Mouse (Mus musculus) neural tube, embryonic 11.5 days (tissue): ENCODE measurements around the gene Mttp. TPM values are rescaled to one million over a fixed set of nuclear protein-coding genes. Genes with fewer than 3 reads are reported as not detected.
"Not testable (repeated sequence)": the region's sequence is repeated elsewhere in the genome, so short reads cannot be mapped to it uniquely, and the experiment has no call there.

Experiments used
- ATAC-seq: fragments of 200-750 bp; cut with Nextera tagmentation; 2 replicates; pipeline ENCODE4 v1.8.0; 2017; ENCODE audit warnings: moderate number of reproducible peaks, mild to moderate bottlenecking, moderate TSS enrichment, moderate library complexity; ENCODE audit not compliant: insufficient read depth, low FRiP score, low TSS enrichment
- DNase-seq: peaks from one replicate; pipeline ENCODE4 v3.0.0-alpha.2; 2015; ENCODE audit warnings: low spot score
- H3K27ac ChIP-seq: fragments of 300-500 bp; sonication (generic); 2 replicates; pipeline ENCODE4 v1.5.1; 2014; ENCODE audit warnings: low read depth, mild to moderate bottlenecking, low read length
- H3K27me3 ChIP-seq: fragments of 300-500 bp; sonication (generic); 2 replicates; pipeline ENCODE4 v1.6.1; 2014; ENCODE audit warnings: mild to moderate bottlenecking, low read length, mixed read lengths; ENCODE audit not compliant: control insufficient read depth, insufficient read depth
- H3K36me3 ChIP-seq: fragments of 300-500 bp; sonication (generic); 2 replicates; pipeline ENCODE4 v1.6.1; 2014; ENCODE audit warnings: mild to moderate bottlenecking, low read length, moderate library complexity, mixed read lengths; ENCODE audit not compliant: control insufficient read depth, insufficient read depth
- H3K4me1 ChIP-seq: fragments of 300-500 bp; sonication (generic); 2 replicates; pipeline ENCODE4 v1.6.1; 2014; ENCODE audit warnings: low read length, mixed read lengths; ENCODE audit not compliant: control insufficient read depth, insufficient read depth
- H3K4me2 ChIP-seq: fragments of 300-500 bp; sonication (generic); 2 replicates; pipeline ENCODE4 v1.6.1; 2014; ENCODE audit warnings: low read depth, mild to moderate bottlenecking, moderate library complexity
- H3K4me3 ChIP-seq: fragments of 300-500 bp; sonication (generic); 2 replicates; pipeline ENCODE4 v1.5.1; 2014; ENCODE audit warnings: low read depth, low read length
- H3K9ac ChIP-seq: fragments of 300-500 bp; sonication (generic); 2 replicates; pipeline ENCODE4 v1.6.1; 2014; ENCODE audit warnings: mild to moderate bottlenecking, low read length
- H3K9me3 ChIP-seq: fragments of 300-500 bp; sonication (generic); 2 replicates; pipeline ENCODE4 v1.6.1; 2016; ENCODE audit warnings: low read length; ENCODE audit not compliant: control insufficient read depth
- WGBS: fragments of 180-500 bp; shearing (Covaris S2); extraction: QIAGEN DNeasy Blood & Tissue Kit; methylation state at CpG from one replicate; pipeline ENCODE4 v1.1.7; 2014; 5-methylcytosine and 5-hydroxymethylcytosine counted together
- polyA plus RNA-seq: library from polyadenylated mRNA; unstranded; fragments of >200 nt; fragmentation: Nextera tagmentation; extraction: Ambion mirVana; gene quantifications from 2 replicates; pipeline ENCODE4 v1.2.1, GENCODE M21; 2014

Gene Mttp
- polyA plus RNA-seq, 1 experiment from 2014 or later: 7.8 TPM

DNA sequence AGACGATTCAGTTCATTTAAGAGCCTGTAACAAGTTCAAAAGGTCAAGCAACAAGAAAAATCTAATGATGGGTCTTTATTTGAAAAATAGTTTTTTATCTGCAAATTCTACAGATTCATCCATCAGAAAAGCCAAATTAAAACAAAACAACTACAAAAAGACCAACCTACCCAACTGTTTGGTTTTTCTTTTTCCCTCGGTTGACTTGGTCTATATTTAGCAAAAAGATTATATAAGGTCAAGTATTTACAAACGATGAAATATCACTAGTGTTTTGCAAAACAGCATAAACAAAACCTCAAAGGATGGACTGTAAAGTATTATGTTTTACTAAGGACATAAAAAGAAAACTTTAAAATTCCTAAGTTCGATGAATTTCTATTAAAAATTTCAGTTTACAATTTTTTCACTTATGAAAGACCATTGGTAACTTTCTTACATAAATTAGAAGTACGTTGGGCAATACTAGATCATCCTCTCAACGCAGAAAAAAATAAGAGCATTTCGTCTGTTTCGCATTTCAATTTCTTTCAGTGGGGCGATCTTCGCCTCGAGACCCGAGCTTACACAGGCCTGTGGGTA, 1.9 kb downstream of the Mttp start:
- Histone ChIP-seq H3K9me3 (no peaks in the 10 kb centered on the region), H3K27ac (peak overlapping the region; percentile 98), H3K4me2 (peak overlapping the region; percentile 74), H3K4me3 (peak overlapping the region; percentile 65), H3K27me3 (no peaks in the 10 kb centered on the region), H3K36me3 (no peaks in the 10 kb centered on the region), H3K4me1 (no peaks in the 10 kb centered on the region), H3K9ac (peak overlapping the region; percentile 89)
- no peak for ATAC-seq
- no peak for DNase-seq
- WGBS: 9% methylated on average over 12 of the region's 12 CpGs

- Histone ChIP-seq H3K4me3 (no peak overlapping the region), H3K9me3 (no peaks in the 10 kb centered on the region), H3K27ac (no peak overlapping the region), H3K36me3 (no peaks in the 10 kb centered on the region), H3K4me2 (peak overlapping the region; percentile 32), H3K4me1 (no peaks in the 10 kb centered on the region), H3K27me3 (no peaks in the 10 kb centered on the region), H3K9ac (no peak overlapping the region)
- WGBS: 71% methylated on average over 4 of the region's 4 CpGs
- DNase-seq: no peak
- ATAC-seq: no peak
These were observed 2.6 kb downstream of the Mttp start for GRCm38 (mm10) chr3:138142052-138142732.

- no peaks in the 10 kb centered on the region for H3K27me3 ChIP-seq
- no peak overlapping the region for H3K27ac ChIP-seq
- no peaks in the 10 kb centered on the region for H3K9me3 ChIP-seq
- no peaks in the 10 kb centered on the region for H3K36me3 ChIP-seq
- no peak for DNase-seq
- H3K4me2 ChIP-seq: no peak overlapping the region
- no peak overlapping the region for H3K9ac ChIP-seq
- no peak overlapping the region for H3K4me3 ChIP-seq
- ATAC-seq: no peak
- H3K4me1 ChIP-seq: no peaks in the 10 kb centered on the region
- WGBS: 96% methylated on average over 6 of the region's 6 CpGs
These were observed 5.1 kb downstream of the Mttp start for GRCm38 (mm10) chr3:138139663-138140062.

DNA sequence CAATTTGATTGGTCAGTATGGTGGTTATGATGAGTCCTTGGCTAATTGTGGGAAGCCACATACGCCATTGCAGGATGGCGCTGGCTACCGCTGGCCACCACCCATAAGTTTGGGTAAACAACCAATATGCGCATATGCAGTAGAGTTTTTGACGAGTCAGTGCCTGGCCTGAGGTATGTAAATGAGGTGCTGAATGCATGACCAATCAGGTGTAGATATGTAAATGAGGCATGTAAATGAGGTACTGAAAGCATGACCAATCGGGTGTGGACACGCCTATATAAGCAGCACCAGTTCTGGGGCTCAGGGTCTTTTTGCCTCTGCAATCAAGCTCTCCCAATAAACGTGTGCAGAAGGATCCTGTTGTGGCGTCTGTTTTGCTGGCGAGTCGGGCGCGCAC, 6.6 kb downstream of the Mttp start:
- H3K9me3 ChIP-seq, H3K4me2 ChIP-seq, H3K4me3 ChIP-seq, DNase-seq, H3K9ac ChIP-seq, H3K27me3 ChIP-seq, H3K27ac ChIP-seq, H3K36me3 ChIP-seq, H3K4me1 ChIP-seq: not testable (repeated sequence)
- ATAC-seq: peak; percentile 24; the same call in 1 of the 2 replicates
- 88% methylated on average over 13 of the region's 13 CpGs for WGBS

DNA sequence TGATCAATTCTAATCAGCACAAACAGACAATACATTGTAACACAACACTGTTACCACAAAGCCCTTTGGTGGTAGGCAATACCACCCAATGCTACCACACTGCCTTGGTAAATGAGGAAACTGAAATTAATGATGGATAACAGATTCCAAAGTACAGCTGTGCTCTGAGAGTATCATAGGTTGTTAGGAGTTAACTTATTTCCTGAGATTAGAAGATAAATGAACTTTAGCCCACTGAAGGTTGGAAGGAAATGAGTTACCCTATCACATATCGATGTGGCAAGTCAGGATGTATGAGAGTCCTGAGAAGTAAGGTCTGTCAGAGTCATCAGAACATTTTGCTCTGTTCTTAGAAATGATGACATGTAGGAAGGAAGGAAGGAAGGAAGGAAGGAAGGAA, 10.2 kb downstream of the Mttp start:
- no peaks in the 10 kb centered on the region for H3K9me3 ChIP-seq
- H3K4me1 ChIP-seq: no peaks in the 10 kb centered on the region
- H3K36me3 ChIP-seq: no peaks in the 10 kb centered on the region
- ATAC-seq (no peak), DNase-seq (no peak)
- WGBS: 97% methylated on average over 1 of the region's 1 CpGs
- H3K27me3 ChIP-seq: no peaks in the 10 kb centered on the region
- no peak overlapping the region for H3K4me3 ChIP-seq
- H3K4me2 ChIP-seq: no peak overlapping the region
- no peak overlapping the region for H3K9ac ChIP-seq
- no peak overlapping the region for H3K27ac ChIP-seq

DNA sequence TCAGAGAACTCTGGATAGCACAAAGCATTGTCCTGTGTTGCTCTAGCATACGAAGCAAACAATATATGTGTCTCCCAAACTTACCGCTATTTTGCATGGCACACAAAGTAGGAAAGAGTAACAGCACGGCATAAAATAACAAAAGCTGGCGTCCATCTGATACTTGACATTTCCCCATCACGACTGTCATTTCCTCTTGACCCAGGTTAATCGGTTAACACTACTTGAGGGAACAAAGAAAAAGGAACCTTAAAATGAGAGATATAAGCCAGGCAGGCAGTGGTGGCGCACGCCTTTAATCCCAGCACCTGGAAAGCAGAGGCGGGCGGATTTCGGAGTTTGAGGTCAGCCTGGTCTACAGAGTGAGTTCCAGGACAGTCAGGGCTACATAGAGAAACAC, 10.9 kb downstream of the Mttp start:
- WGBS: 90% methylated on average over 11 of the region's 11 CpGs
- no peak overlapping the region for H3K4me3 ChIP-seq
- no peak overlapping the region for H3K9ac ChIP-seq
- ATAC-seq (no peak), DNase-seq (no peak)
- H3K36me3 ChIP-seq: no peaks in the 10 kb centered on the region
- no peaks in the 10 kb centered on the region for H3K9me3 ChIP-seq
- H3K27me3 ChIP-seq: no peaks in the 10 kb centered on the region
- H3K4me2 ChIP-seq: no peak overlapping the region
- no peaks in the 10 kb centered on the region for H3K4me1 ChIP-seq
- no peak overlapping the region for H3K27ac ChIP-seq

- Histone ChIP-seq H3K4me1 (no peaks in the 10 kb centered on the region), H3K9ac (no peak overlapping the region)
These were observed 11.3 kb downstream of the Mttp start for GRCm38 (mm10) chr3:138133463-138133862.

DNA sequence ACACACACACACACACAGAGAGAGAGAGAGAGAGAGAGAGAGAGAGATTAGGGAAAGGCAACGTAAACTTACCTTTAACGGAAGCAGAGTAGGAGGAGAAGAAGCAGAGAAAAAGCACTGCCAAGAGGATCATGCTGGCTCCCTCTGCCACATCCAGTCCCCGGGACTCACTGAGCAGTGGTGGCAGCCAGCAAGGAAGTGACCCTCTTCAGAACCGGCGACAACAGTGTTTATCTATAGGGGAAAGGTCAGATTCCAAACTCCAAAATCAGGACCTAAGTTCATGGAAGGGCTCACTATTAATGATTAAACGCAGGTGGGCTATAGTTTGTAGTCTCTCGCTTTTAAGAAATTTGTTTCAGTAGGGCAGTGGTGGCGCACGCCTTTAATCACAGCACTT, 13.6 kb downstream of the Mttp start:
- no peak for DNase-seq
- ATAC-seq: no peak
- no peaks in the 10 kb centered on the region for H3K4me1 ChIP-seq

More at GRCm38 (mm10) chr3:138133463-138133862, 11.3 kb downstream of the Mttp start:
- no peak overlapping the region for H3K27ac ChIP-seq
- no peaks in the 10 kb centered on the region for H3K9me3 ChIP-seq
- no peak for ATAC-seq
- no peak overlapping the region for H3K4me2 ChIP-seq
- no peaks in the 10 kb centered on the region for H3K27me3 ChIP-seq
- no peak for DNase-seq
- H3K4me3 ChIP-seq: no peak overlapping the region
- H3K36me3 ChIP-seq: no peaks in the 10 kb centered on the region
- WGBS: 91% methylated on average over 8 of the region's 8 CpGs

DNA sequence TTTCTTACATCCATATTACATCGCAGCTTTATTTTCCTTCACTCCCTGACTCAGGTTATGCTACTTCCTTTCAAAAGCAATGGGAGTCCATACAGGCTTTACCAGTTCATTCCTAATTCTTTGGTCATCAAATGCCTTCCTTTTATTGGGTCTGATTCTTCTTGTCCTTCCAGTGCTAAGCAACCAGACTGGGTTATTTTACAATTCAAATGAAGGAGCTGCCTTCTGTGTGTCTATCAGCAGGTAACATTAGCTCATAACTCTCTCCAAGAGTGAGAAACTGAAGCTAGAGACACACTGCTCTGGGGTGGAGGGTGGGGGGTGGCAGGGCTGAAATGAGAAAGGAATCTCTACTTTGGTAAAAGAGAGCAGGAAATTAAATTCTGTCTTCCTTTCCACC, 14.1 kb downstream of the Mttp start:
- peak; percentile 50; the same call in 1 of the 2 replicates for ATAC-seq
- Histone ChIP-seq H3K27me3 (no peaks in the 10 kb centered on the region), H3K9me3 (no peaks in the 10 kb centered on the region), H3K36me3 (no peaks in the 10 kb centered on the region), H3K27ac (no peak overlapping the region), H3K4me1 (no peaks in the 10 kb centered on the region), H3K9ac (no peak overlapping the region), H3K4me2 (no peak overlapping the region), H3K4me3 (no peak overlapping the region)
- no peak for DNase-seq
- 43% methylated on average over 1 of the region's 1 CpGs for WGBS

More for the DNA sequence above, 13.6 kb downstream of the Mttp start:
- H3K9me3 ChIP-seq: no peaks in the 10 kb centered on the region
- WGBS: 74% methylated on average over 9 of the region's 9 CpGs
- no peak overlapping the region for H3K4me3 ChIP-seq
- H3K4me2 ChIP-seq: no peak overlapping the region
- H3K36me3 ChIP-seq: no peaks in the 10 kb centered on the region
- no peak overlapping the region for H3K9ac ChIP-seq
- H3K27me3 ChIP-seq: no peaks in the 10 kb centered on the region
- H3K27ac ChIP-seq: no peak overlapping the region
